Mouse (Mus musculus): ENCODE results near the gene Abca3. TPM values are rescaled to one million over a fixed set of nuclear protein-coding genes. Genes with fewer than 3 reads are reported as not detected.

Gene Abca3
- total and polyA plus RNA-seq, 2 experiments from 2014 or later, result 27.3 to 102 TPM

DNA sequence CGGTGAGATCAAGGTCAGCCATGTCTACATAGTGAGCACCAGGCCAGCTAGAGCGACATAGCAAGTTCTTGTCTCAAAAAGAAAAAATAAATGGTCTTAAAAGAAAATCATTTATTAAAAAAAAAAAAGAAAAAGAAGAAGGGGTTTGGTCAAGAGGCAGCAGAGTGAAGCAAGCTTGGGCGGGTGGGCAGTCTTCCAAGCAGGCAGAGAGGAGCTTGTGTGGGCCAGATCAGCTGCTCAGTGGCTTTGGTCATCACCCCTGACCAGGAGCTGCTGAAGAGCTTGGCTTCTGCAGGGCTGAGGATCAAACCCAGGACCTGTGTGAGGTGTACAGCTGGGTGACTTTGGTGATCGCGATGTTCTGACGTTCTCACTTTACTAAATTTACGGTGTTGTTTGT lies 42.7 kb downstream of the Abca3 start:
- Histone ChIP-seq H3K4me3 (ENCODE audit: low read length) (no peak overlapping the region), H3K36me3 (ENCODE audit: insufficient read depth, low read length) (peaks cover 32% of the 10 kb centered on the region), H3K27ac (no peak overlapping the region), H3K4me1 (ENCODE audit: insufficient read depth, low read length) (no peaks in the 10 kb centered on the region), H3K4me2 (ENCODE audit: low read depth, low read length) (no peak overlapping the region), H3K9me3 (ENCODE audit: low read length) (no peaks in the 10 kb centered on the region), H3K9ac (replicated peaks; ENCODE audit: low read length) (no peak overlapping the region), H3K27me3 (ENCODE audit: insufficient read depth, low read length) (no peaks in the 10 kb centered on the region)
- ATAC-seq (no peak), DNase-seq (ENCODE audit: low spot score) (no peak)
- TF ChIP-seq CTCF (IDR thresholded peaks at IDR 0.05; ENCODE audit: low read depth), result no peak
- WGBS, result 91% methylated on average over 7 of the region's 7 CpGs

DNA sequence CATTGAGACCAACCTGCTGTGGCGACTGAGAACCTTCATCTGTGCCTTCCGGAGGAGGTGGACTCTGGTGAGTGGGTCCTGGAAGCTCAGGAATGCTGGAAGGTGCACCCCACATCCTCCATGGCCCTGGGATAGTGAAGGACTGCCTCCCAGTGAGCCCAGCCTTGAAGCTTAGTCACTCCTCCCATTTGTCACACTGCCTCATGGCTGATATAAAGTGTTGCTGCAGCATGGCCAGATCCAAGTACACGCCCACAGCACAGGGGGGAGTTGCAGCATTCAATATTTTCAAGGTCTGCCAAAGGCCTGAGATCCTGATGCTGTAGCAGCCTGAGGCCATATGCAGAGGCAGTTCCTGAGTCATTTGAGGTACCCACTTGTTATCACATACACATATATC lies 50.6 kb downstream of the Abca3 start:
- no peak overlapping the region for H3K4me2 ChIP-seq (ENCODE audit: low read depth, low read length)
- 79% methylated on average over 3 of the region's 3 CpGs for WGBS
- no peaks in the 10 kb centered on the region for H3K4me1 ChIP-seq (ENCODE audit: insufficient read depth, low read length)
- no peak for TF ChIP-seq CTCF (IDR thresholded peaks at IDR 0.05; ENCODE audit: low read depth)
- H3K27ac ChIP-seq, result no peak overlapping the region
- H3K4me3 ChIP-seq (ENCODE audit: low read length), result no peak overlapping the region
- no peak for ATAC-seq
- H3K9me3 ChIP-seq (ENCODE audit: low read length), result no peaks in the 10 kb centered on the region
- H3K27me3 ChIP-seq (ENCODE audit: insufficient read depth, low read length), result no peaks in the 10 kb centered on the region
- H3K9ac ChIP-seq (replicated peaks; ENCODE audit: low read length), result no peak overlapping the region
- no peak for DNase-seq (ENCODE audit: low spot score)
- H3K36me3 ChIP-seq (ENCODE audit: insufficient read depth, low read length), result peaks cover 66% of the 10 kb centered on the region

DNA sequence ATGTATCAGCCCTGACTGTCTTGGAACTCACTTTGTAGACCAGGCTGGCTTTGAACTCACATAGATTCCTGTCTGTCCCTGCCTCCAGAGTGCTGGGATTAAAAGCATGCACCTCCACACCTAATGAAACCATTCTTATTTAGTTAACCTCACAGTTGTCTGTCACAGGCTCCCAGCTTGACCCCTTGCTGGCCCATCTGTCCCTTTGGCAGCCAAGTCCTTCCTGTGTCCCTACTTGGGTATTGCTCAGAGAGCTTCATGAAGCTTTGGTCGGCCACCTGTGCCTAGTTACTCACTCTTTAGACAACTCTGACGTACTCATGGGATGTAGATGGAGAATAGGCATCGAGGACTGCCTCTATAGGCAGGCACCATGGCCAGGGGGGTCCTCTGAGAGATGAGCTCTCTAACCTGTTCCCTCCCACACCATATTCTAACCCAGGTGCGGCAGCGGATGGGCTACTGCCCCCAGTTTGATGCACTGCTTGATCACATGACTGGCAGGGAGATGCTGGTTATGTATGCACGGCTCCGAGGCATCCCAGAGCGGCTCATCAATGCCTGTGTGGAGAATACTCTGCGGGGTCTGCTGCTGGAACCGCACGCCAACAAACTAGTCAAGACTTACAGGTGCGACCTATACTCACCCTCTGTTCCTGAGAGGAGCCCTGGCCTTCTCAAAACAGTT lies 55.5 kb downstream of the Abca3 start:
- peaks cover 63% of the 10 kb centered on the region for H3K36me3 ChIP-seq (ENCODE audit: insufficient read depth, low read length)

DNA sequence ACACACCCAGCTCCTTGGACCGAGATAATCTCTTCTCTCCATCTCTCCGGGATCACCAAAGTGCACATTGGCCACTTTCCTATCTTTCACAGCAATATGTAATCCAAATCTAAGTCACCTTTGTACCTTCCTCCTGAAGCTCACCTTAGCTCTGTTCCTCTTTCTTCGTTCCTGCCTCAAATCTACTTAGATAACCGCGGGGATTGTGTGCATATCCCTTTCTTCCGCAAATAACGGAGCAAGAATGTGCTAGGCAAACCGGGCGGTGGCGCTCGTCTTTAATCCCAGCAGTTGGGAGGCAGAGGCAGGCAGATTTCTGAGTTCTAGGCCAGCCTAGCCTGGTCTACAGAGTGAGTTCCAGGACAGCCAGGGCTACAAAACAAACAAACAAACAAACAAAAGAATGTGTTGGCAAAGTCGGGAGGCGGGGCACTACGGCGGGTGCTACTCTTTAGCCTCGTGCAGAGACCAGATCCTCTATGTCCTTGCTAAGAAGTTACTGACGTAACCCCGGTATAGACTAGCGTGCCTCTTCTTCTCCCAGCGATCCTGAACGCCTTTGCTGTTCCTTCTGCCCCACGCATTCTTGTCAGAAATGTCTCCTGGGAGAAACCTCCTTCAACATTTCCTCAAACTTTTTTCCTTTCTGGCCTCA lies 61.9 kb downstream of the Abca3 start:
- WGBS, result 35% methylated on average over 22 of the region's 22 CpGs
- no peak for TF ChIP-seq CTCF (IDR thresholded peaks at IDR 0.05; ENCODE audit: low read depth)
- DNase-seq (ENCODE audit: low spot score), result peak; percentile 14

More for the DNA sequence above, 55.5 kb downstream of the Abca3 start:
- no peaks in the 10 kb centered on the region for H3K4me1 ChIP-seq (ENCODE audit: insufficient read depth, low read length)
- no peak for TF ChIP-seq CTCF (IDR thresholded peaks at IDR 0.05; ENCODE audit: low read depth)
- DNase-seq (ENCODE audit: low spot score) (no peak), ATAC-seq (no peak)
- H3K4me3 ChIP-seq (ENCODE audit: low read length), result no peak overlapping the region
- H3K9ac ChIP-seq (replicated peaks; ENCODE audit: low read length), result no peak overlapping the region
- H3K27ac ChIP-seq, result no peak overlapping the region
- no peak overlapping the region for H3K4me2 ChIP-seq (ENCODE audit: low read depth, low read length)
- WGBS, result 88% methylated on average over 12 of the region's 12 CpGs
- H3K9me3 ChIP-seq (ENCODE audit: low read length), result no peaks in the 10 kb centered on the region
- no peaks in the 10 kb centered on the region for H3K27me3 ChIP-seq (ENCODE audit: insufficient read depth, low read length)

DNA sequence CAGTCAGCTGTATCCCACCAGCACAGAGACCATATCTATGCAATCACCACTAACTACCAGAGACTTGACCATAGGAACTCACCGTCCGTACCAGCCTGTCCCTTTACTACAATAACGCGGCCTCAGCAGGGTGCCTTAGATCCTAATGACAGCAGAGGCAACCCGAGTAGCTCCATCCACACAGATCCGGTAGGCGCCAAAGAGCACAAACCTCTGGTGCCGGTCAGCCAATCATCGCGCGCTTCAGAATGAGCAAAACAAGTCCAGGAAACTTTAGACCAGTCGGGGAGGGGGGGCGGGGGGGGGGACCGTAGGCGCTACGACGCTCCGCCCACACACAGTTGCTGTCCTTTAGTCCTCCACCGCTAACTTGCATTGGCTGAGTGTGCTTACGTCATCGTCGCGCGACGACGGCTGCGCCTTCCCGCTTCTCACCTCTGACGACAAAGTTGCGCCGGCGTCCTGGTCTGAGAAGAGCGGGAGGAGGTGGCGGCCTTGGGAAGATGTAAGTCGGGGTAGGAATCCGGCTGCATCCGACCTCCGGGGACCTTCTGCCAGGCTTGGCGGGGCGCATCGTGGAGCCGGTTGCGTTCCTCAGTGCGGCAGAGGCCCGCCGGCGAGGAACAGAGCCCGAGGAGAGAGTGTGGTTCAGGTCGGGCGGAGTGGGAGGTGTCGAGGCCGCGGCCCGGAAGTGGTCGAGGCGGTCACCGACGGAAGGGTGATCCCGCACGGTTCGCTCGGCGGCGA lies 62.7 kb downstream of the Abca3 start, which contains the start of gene Rnps1:
TSS of gene Rnps1 (plus strand) at position 336 of the 747 bp plus-strand sequence.
- ATAC-seq (peak; percentile 96), DNase-seq (ENCODE audit: low spot score) (peak; percentile 100)
- Histone ChIP-seq H3K27ac (peak within 1 kb of the TSS; percentile 92), H3K36me3 (ENCODE audit: insufficient read depth, low read length) (peaks cover 27% of the 10 kb centered on the region), H3K9ac (replicated peaks; ENCODE audit: low read length) (peak within 1 kb of the TSS; percentile 87), H3K4me2 (ENCODE audit: low read depth, low read length) (peak within 1 kb of the TSS; percentile 79), H3K4me1 (ENCODE audit: insufficient read depth, low read length) (peaks cover 9% of the 10 kb centered on the region; the same call in 1 of the 2 replicates), H3K4me3 (ENCODE audit: low read length) (peak within 1 kb of the TSS; percentile 78), H3K27me3 (ENCODE audit: insufficient read depth, low read length) (no peaks in the 10 kb centered on the region), H3K9me3 (ENCODE audit: low read length) (no peaks in the 10 kb centered on the region)
- no peak; the same call in 1 of the 2 replicates for TF ChIP-seq CTCF (IDR thresholded peaks at IDR 0.05; ENCODE audit: low read depth)
- under 1% methylated on average over 63 of the region's 64 CpGs for WGBS

More for the DNA sequence above, 61.9 kb downstream of the Abca3 start:
- peak; percentile 21; the same call in 1 of the 2 replicates for ATAC-seq
- H3K36me3 ChIP-seq (ENCODE audit: insufficient read depth, low read length), result peaks cover 28% of the 10 kb centered on the region
- no peaks in the 10 kb centered on the region for H3K27me3 ChIP-seq (ENCODE audit: insufficient read depth, low read length)
- H3K9ac ChIP-seq (replicated peaks; ENCODE audit: low read length), result peak overlapping the region; percentile 87
- peak overlapping the region; percentile 79 for H3K4me2 ChIP-seq (ENCODE audit: low read depth, low read length)
- H3K4me1 ChIP-seq (ENCODE audit: insufficient read depth, low read length), result peaks cover 9% of the 10 kb centered on the region; the same call in 1 of the 2 replicates
- H3K27ac ChIP-seq, result peak overlapping the region; percentile 92
- H3K4me3 ChIP-seq (ENCODE audit: low read length), result peak overlapping the region; percentile 78
- H3K9me3 ChIP-seq (ENCODE audit: low read length), result no peaks in the 10 kb centered on the region

DNA sequence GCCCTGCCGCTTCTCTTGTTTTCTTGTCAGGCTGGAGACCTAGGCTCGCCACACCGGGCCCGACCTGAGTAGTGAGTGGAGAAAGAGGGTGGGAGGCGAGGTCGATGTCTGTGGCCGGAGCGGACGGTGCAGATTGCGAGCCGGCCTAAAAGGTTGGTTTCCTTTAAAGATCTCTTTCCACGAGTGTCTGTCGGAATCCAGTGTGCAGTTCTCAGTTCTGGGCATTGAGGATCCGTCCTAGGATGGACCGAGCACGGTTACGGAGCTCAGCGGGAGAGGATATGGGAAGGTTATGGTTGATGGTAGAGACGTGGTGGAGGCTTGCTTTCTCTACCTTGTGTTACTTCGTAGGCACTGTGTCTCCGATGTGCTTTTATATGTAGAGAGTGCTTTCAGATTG lies 63.3 kb downstream of the Abca3 start:
- peaks cover 9% of the 10 kb centered on the region; the same call in 1 of the 2 replicates for H3K4me1 ChIP-seq (ENCODE audit: insufficient read depth, low read length)
- peak; percentile 14 for DNase-seq (ENCODE audit: low spot score)
- H3K9me3 ChIP-seq (ENCODE audit: low read length), result no peaks in the 10 kb centered on the region
- peak overlapping the region; percentile 87 for H3K9ac ChIP-seq (replicated peaks; ENCODE audit: low read length)
- H3K4me2 ChIP-seq (ENCODE audit: low read depth, low read length), result peak overlapping the region; percentile 79
- H3K36me3 ChIP-seq (ENCODE audit: insufficient read depth, low read length), result peaks cover 27% of the 10 kb centered on the region
- ATAC-seq, result peak; percentile 11; the same call in 1 of the 2 replicates
- H3K27ac ChIP-seq, result peak overlapping the region; percentile 92
- H3K27me3 ChIP-seq (ENCODE audit: insufficient read depth, low read length), result no peaks in the 10 kb centered on the region
- under 1% methylated on average over 21 of the region's 21 CpGs for WGBS
- peak overlapping the region; percentile 78 for H3K4me3 ChIP-seq (ENCODE audit: low read length)
- no peak for TF ChIP-seq CTCF (IDR thresholded peaks at IDR 0.05; ENCODE audit: low read depth)

Measured in hindbrain, postnatal 0 days (tissue).